8 mouse cellular contexts compared by ENCODE assay signal in genomic region chr14:31233070-31233995, GRCm38 (mm10). TPM values are rescaled to one million over a fixed set of nuclear protein-coding genes. Genes with fewer than 3 reads are reported as not detected.
DNase-seq lines count a peak whose midpoint lies in the region; ATAC-seq and TF ChIP-seq lines count a peak whose summit lies in the region.

No protein-coding gene starts in this region.

- WGBS in heart, adult 2 months = 53% methylated on average over 14 of the region's 14 CpGs
- 63% methylated on average over 14 of the region's 14 CpGs for WGBS in heart, embryonic 12.5 days
- WGBS in kidney, embryonic 16.5 days = 68% methylated on average over 14 of the region's 14 CpGs
- 88% methylated on average over 14 of the region's 14 CpGs for WGBS in midbrain, postnatal 0 days

- 0 out of 2 replicates have a peak, but pooled peaks have one; percentile 39 for TF ChIP-seq POLR2A in heart, adult 2 months (IDR thresholded peaks at IDR 0.05; ENCODE audit: insufficient read depth, low read depth, low read length)

- no peaks in the 10 kb centered on the region for H3K27me3 ChIP-seq in heart, adult 2 months (ENCODE audit: control insufficient read depth, insufficient read depth, low read length)
- H3K27me3 ChIP-seq in heart, embryonic 12.5 days (replicated peaks) = no peaks in the 10 kb centered on the region
- no peaks in the 10 kb centered on the region for H3K27me3 ChIP-seq in kidney, embryonic 16.5 days (ENCODE audit: insufficient read depth, low read length)
- H3K27me3 ChIP-seq in midbrain, postnatal 0 days (ENCODE audit: insufficient read depth, low read length) = no peaks in the 10 kb centered on the region

- TF ChIP-seq CTCF in heart, adult 2 months (IDR thresholded peaks at IDR 0.05) = no peak
- TF ChIP-seq CTCF in midbrain, postnatal 0 days (IDR thresholded peaks at IDR 0.05) = no peak

- ATAC-seq in heart, embryonic 12.5 days (ENCODE audit: insufficient number of reproducible peaks, low FRiP score) = peak; percentile 41; the same call in 1 of the 2 replicates
- ATAC-seq in kidney, embryonic 16.5 days (ENCODE audit: low FRiP score, low TSS enrichment) = peak; percentile 35; the same call in 1 of the 2 replicates
- ATAC-seq in midbrain, postnatal 0 days (ENCODE audit: low FRiP score) = peak; percentile 23; the same call in 1 of the 2 replicates

- TF ChIP-seq EP300 in heart, adult 2 months (IDR thresholded peaks at IDR 0.05; ENCODE audit: insufficient read depth, low read depth, low read length) = peak; percentile 90; the same call in 1 of the 2 replicates

- H3K4me2 ChIP-seq in heart, embryonic 12.5 days = no peak overlapping the region
- H3K4me2 ChIP-seq in kidney, embryonic 16.5 days (replicated peaks; ENCODE audit: low read depth, low read length) = no peak overlapping the region
- no peak overlapping the region for H3K4me2 ChIP-seq in midbrain, postnatal 0 days (ENCODE audit: low read depth, low read length, poor library complexity, severe bottlenecking)

- intact Hi-C loops in heart, adult 2 months (cut with DNase I) = loop anchor here (1.0 to 5.0 kb wide), 2 partner anchors 16 to 36 kb away; partner anchors contain the start of gene Sema3g

- H3K27ac ChIP-seq in heart, adult 2 months = peak overlapping the region; percentile 90
- no peak overlapping the region for H3K27ac ChIP-seq in heart, embryonic 12.5 days (ENCODE audit: poor library complexity, severe bottlenecking)
- H3K27ac ChIP-seq in kidney, embryonic 16.5 days (ENCODE audit: low read length) = peak overlapping the region; percentile 76
- no peak overlapping the region for H3K27ac ChIP-seq in midbrain, postnatal 0 days (ENCODE audit: low read depth, low read length)

- peak in 1 of 2 experiments; percentile 51 for DNase-seq in heart, adult 2 months
- no peak for DNase-seq in heart, adult 11 months
- DNase-seq in midbrain, postnatal 0 days (ENCODE audit: low spot score) = no peak
- DNase-seq in cerebellum, postnatal 4 days (ENCODE audit: low spot score in 2 of 2) = no peak
- DNase-seq in frontal cortex, postnatal 14 days (ENCODE audit: low spot score in 2 of 2) = no peak
- DNase-seq in cerebellum, postnatal 10 days = no peak

- no peaks in the 10 kb centered on the region for H3K9me3 ChIP-seq in heart, embryonic 12.5 days (replicated peaks)
- no peaks in the 10 kb centered on the region for H3K9me3 ChIP-seq in kidney, embryonic 16.5 days (ENCODE audit: low read length)
- H3K9me3 ChIP-seq in midbrain, postnatal 0 days (ENCODE audit: low read length) = no peaks in the 10 kb centered on the region

- no peaks in the 10 kb centered on the region for H3K79me2 ChIP-seq in heart, adult 2 months (replicated peaks; ENCODE audit: control insufficient read depth, insufficient read depth, low read length)

- peak overlapping the region; percentile 13; the same call in 1 of the 2 replicates for H3K4me3 ChIP-seq in heart, adult 2 months
- H3K4me3 ChIP-seq in heart, embryonic 12.5 days = no peak overlapping the region
- H3K4me3 ChIP-seq in kidney, embryonic 16.5 days (ENCODE audit: low read length) = no peak overlapping the region
- H3K4me3 ChIP-seq in midbrain, postnatal 0 days (ENCODE audit: low read depth, low read length) = no peak overlapping the region

- 0 out of 2 replicates have a peak overlapping the region, but pooled peaks have one; percentile 6 for H3K9ac ChIP-seq in heart, adult 2 months (ENCODE audit: low read depth, low read length)
- no peak overlapping the region for H3K9ac ChIP-seq in heart, embryonic 12.5 days
- H3K9ac ChIP-seq in kidney, embryonic 16.5 days (replicated peaks; ENCODE audit: low read length) = no peak overlapping the region
- H3K9ac ChIP-seq in midbrain, postnatal 0 days (replicated peaks; ENCODE audit: low read length, poor library complexity, severe bottlenecking) = no peak overlapping the region

- H3K36me3 ChIP-seq in heart, adult 2 months (ENCODE audit: control insufficient read depth, insufficient read depth, low read length) = no peaks in the 10 kb centered on the region
- no peaks in the 10 kb centered on the region; the same call in 1 of the 2 replicates for H3K36me3 ChIP-seq in heart, embryonic 12.5 days
- H3K36me3 ChIP-seq in kidney, embryonic 16.5 days (ENCODE audit: insufficient read depth, low read length) = no peaks in the 10 kb centered on the region
- H3K36me3 ChIP-seq in midbrain, postnatal 0 days (ENCODE audit: insufficient read depth, low read length) = no peaks in the 10 kb centered on the region

- peaks cover 19% of the 10 kb centered on the region for H3K4me1 ChIP-seq in heart, adult 2 months (ENCODE audit: control insufficient read depth, insufficient read depth, low read length)
- peaks cover 50% of the 10 kb centered on the region for H3K4me1 ChIP-seq in heart, embryonic 12.5 days (replicated peaks)
- peaks cover 44% of the 10 kb centered on the region for H3K4me1 ChIP-seq in kidney, embryonic 16.5 days (ENCODE audit: insufficient read depth, low read length)
- H3K4me1 ChIP-seq in midbrain, postnatal 0 days (ENCODE audit: insufficient read depth, low read length) = no peaks in the 10 kb centered on the region

RNA-seq across cellular contexts. Expression of gene Sema3g, which starts 15.7 kb away (rescaled TPM):
- total RNA-seq in heart, adult 2 months (2021) = 10 to 100 TPM; 15.0 to 15.1 TPM
- polyA plus RNA-seq in heart, adult 2 months (2012; rRNA removed) = 6.1 and 8.0 TPM in 2 replicates
- 0.34 and 0.50 TPM in 2 replicates for polyA plus RNA-seq in heart, embryonic 12.5 days (2016; fragmentation: Nextera tagmentation; extraction: Ambion mirVana)
- 5.3 and 5.4 TPM in 2 replicates for polyA plus RNA-seq in kidney, embryonic 16.5 days (2015; fragmentation: Nextera tagmentation; extraction: Ambion mirVana)
- total RNA-seq in midbrain, postnatal 0 days (2014; rRNA removed) = 3.1 and 4.1 TPM in 2 replicates
- polyA plus RNA-seq in midbrain, postnatal 0 days (2015; fragmentation: Nextera tagmentation; extraction: Ambion mirVana) = 0.36 and 0.44 TPM in 2 replicates

RNA-seq across cellular contexts. Expression of gene Nisch, which starts 16.6 kb away (rescaled TPM):
- 100 to 1,000 TPM; 123 to 129 TPM for total RNA-seq in heart, adult 2 months (2021)
- polyA plus RNA-seq in heart, adult 2 months (2012; rRNA removed) = 187 and 223 TPM in 2 replicates
- polyA plus RNA-seq in heart, embryonic 12.5 days (2016; fragmentation: Nextera tagmentation; extraction: Ambion mirVana) = 446 and 471 TPM in 2 replicates
- 419 and 421 TPM in 2 replicates for polyA plus RNA-seq in kidney, embryonic 16.5 days (2015; fragmentation: Nextera tagmentation; extraction: Ambion mirVana)
- total RNA-seq in midbrain, postnatal 0 days (2014; rRNA removed) = 391 and 398 TPM in 2 replicates
- polyA plus RNA-seq in midbrain, postnatal 0 days (2015; fragmentation: Nextera tagmentation; extraction: Ambion mirVana) = 261 and 274 TPM in 2 replicates

RNA-seq across cellular contexts. Expression of gene Phf7, which starts 17.8 kb away (rescaled TPM):
- 1 to 10 TPM; 2.9 to 3.6 TPM for total RNA-seq in heart, adult 2 months (2021)
- 3.1 and 5.7 TPM in 2 replicates for polyA plus RNA-seq in heart, adult 2 months (2012; rRNA removed)
- 8.1 and 11.6 TPM in 2 replicates for polyA plus RNA-seq in heart, embryonic 12.5 days (2016; fragmentation: Nextera tagmentation; extraction: Ambion mirVana)
- polyA plus RNA-seq in kidney, embryonic 16.5 days (2015; fragmentation: Nextera tagmentation; extraction: Ambion mirVana) = 13.9 TPM in 2 replicates
- 4.4 and 6.6 TPM in 2 replicates for total RNA-seq in midbrain, postnatal 0 days (2014; rRNA removed)
- 8.7 and 10.2 TPM in 2 replicates for polyA plus RNA-seq in midbrain, postnatal 0 days (2015; fragmentation: Nextera tagmentation; extraction: Ambion mirVana)

RNA-seq across cellular contexts. Expression of gene Bap1, which starts 17.9 kb away (rescaled TPM):
- total RNA-seq in heart, adult 2 months (2021) = 10 to 100 TPM; 39.6 to 49.1 TPM
- 43.6 and 55.2 TPM in 2 replicates for polyA plus RNA-seq in heart, adult 2 months (2012; rRNA removed)
- 59.7 and 65.0 TPM in 2 replicates for polyA plus RNA-seq in heart, embryonic 12.5 days (2016; fragmentation: Nextera tagmentation; extraction: Ambion mirVana)
- polyA plus RNA-seq in kidney, embryonic 16.5 days (2015; fragmentation: Nextera tagmentation; extraction: Ambion mirVana) = 105 and 106 TPM in 2 replicates
- total RNA-seq in midbrain, postnatal 0 days (2014; rRNA removed) = 103 and 128 TPM in 2 replicates
- polyA plus RNA-seq in midbrain, postnatal 0 days (2015; fragmentation: Nextera tagmentation; extraction: Ambion mirVana) = 112 and 116 TPM in 2 replicates

RNA-seq across cellular contexts. Expression of gene Tnnc1, which starts 25.2 kb away (rescaled TPM):
- total RNA-seq in heart, adult 2 months (2021) = 1,000 to 10,000 TPM; 5,084 to 5,508 TPM
- polyA plus RNA-seq in heart, adult 2 months (2012; rRNA removed) = 4,851 and 5,939 TPM in 2 replicates
- 3,183 and 3,245 TPM in 2 replicates for polyA plus RNA-seq in heart, embryonic 12.5 days (2016; fragmentation: Nextera tagmentation; extraction: Ambion mirVana)
- polyA plus RNA-seq in kidney, embryonic 16.5 days (2015; fragmentation: Nextera tagmentation; extraction: Ambion mirVana) = 10.2 and 10.6 TPM in 2 replicates
- total RNA-seq in midbrain, postnatal 0 days (2014; rRNA removed) = 1.9 and 7.4 TPM in 2 replicates
- 4.6 and 4.8 TPM in 2 replicates for polyA plus RNA-seq in midbrain, postnatal 0 days (2015; fragmentation: Nextera tagmentation; extraction: Ambion mirVana)

Comparison
In these comparisons a context has a peak if more than half of its experiments do, and no peak if none do; other contexts are left out.
1. H3K27ac ChIP-seq: peak in heart, adult 2 months (single experiment) and kidney, embryonic 16.5 days (single experiment); none in heart, embryonic 12.5 days (single experiment) and midbrain, postnatal 0 days (single experiment).
2. Peak in every context shown above with its lines, with median percentiles within 50 percentile points of each other: ATAC-seq.